In genomic region chr7:141670999-141671398, GRCm38 (mm10) we compare ENCODE assay signal across 9 mouse cellular contexts. TPM values are rescaled to one million over a fixed set of nuclear protein-coding genes. Genes with fewer than 3 reads are reported as not detected.
DNase-seq lines count a peak whose midpoint lies in the region; ATAC-seq lines count a peak whose summit lies in the region.
"Had no signal": no experiment of that assay in that cellular context is flagged by ENCODE, and none has a peak within 500 bp of the region (broad histone marks: within the 10 kb centered on the region; RNA-seq: fewer than 3 reads in every experiment).

No protein-coding gene starts in this region.

- no peak overlapping the region for H3K27ac ChIP-seq in intestine, embryonic 15.5 days
- no peak overlapping the region for H3K27ac ChIP-seq in intestine, embryonic 16.5 days (ENCODE audit: low read length)
- H3K27ac ChIP-seq: embryonic facial prominence, embryonic 13.5 days had no signal

- no peaks in the 10 kb centered on the region for H3K9me3 ChIP-seq in intestine, embryonic 15.5 days
- H3K9me3 ChIP-seq in intestine, embryonic 16.5 days (ENCODE audit: control insufficient read depth, low read length), result no peaks in the 10 kb centered on the region
- H3K9me3 ChIP-seq: embryonic facial prominence, embryonic 13.5 days had no signal

- intact Hi-C loops in left cerebral cortex, postnatal 25 days (cut with DNase I), result no loop called here
- intact Hi-C loops in gastrocnemius, postnatal 36 days (cut with DNase I), result no loop called here

- ATAC-seq in intestine, embryonic 15.5 days, result peak; percentile 64
- ATAC-seq in intestine, embryonic 16.5 days, result no peak
- no peak for ATAC-seq in inflammation-experienced regulatory T-cells, adult 6 months

- DNase-seq in R1 (ENCODE audit: low read depth, low spot score), result peak; percentile 64
- DNase-seq in kidney, adult 18-20 months, result peak; percentile 65
- DNase-seq in lung, postnatal 36 days, result peak; percentile 60
- no peak for DNase-seq in left cerebral cortex, postnatal 25 days (ENCODE audit: low spot score in 2 of 2)
- no peak for DNase-seq in gastrocnemius, postnatal 36 days

- WGBS in intestine, embryonic 15.5 days, result 72% methylated on average over 4 of the region's 4 CpGs
- WGBS in intestine, embryonic 16.5 days, result 80% methylated on average over 4 of the region's 4 CpGs

- no peak overlapping the region for H3K4me2 ChIP-seq in intestine, embryonic 15.5 days (replicated peaks)
- no peak overlapping the region for H3K4me2 ChIP-seq in intestine, embryonic 16.5 days (ENCODE audit: low read depth, low read length)
- H3K4me2 ChIP-seq: embryonic facial prominence, embryonic 13.5 days had no signal

- H3K36me3 ChIP-seq in intestine, embryonic 15.5 days, result no peaks in the 10 kb centered on the region
- no peaks in the 10 kb centered on the region for H3K36me3 ChIP-seq in intestine, embryonic 16.5 days (ENCODE audit: control insufficient read depth, insufficient read depth, low read length)
- H3K36me3 ChIP-seq: embryonic facial prominence, embryonic 13.5 days had no signal

- H3K4me1 ChIP-seq in intestine, embryonic 15.5 days (replicated peaks), result no peaks in the 10 kb centered on the region
- H3K4me1 ChIP-seq in intestine, embryonic 16.5 days (ENCODE audit: control insufficient read depth, insufficient read depth, low read length), result no peaks in the 10 kb centered on the region
- H3K4me1 ChIP-seq: embryonic facial prominence, embryonic 13.5 days had no signal

- H3K4me3 ChIP-seq in intestine, embryonic 15.5 days (replicated peaks), result no peak overlapping the region
- H3K4me3 ChIP-seq in intestine, embryonic 16.5 days (ENCODE audit: low read length), result no peak overlapping the region
- H3K4me3 ChIP-seq: embryonic facial prominence, embryonic 13.5 days had no signal

- no peaks in the 10 kb centered on the region for H3K27me3 ChIP-seq in intestine, embryonic 15.5 days (replicated peaks)
- H3K27me3 ChIP-seq in intestine, embryonic 16.5 days (replicated peaks; ENCODE audit: control insufficient read depth, insufficient read depth, low read length), result no peaks in the 10 kb centered on the region
- H3K27me3 ChIP-seq: embryonic facial prominence, embryonic 13.5 days had no signal

- no peak overlapping the region for H3K9ac ChIP-seq in intestine, embryonic 15.5 days
- no peak overlapping the region for H3K9ac ChIP-seq in intestine, embryonic 16.5 days (ENCODE audit: low read depth, low read length)
- H3K9ac ChIP-seq: embryonic facial prominence, embryonic 13.5 days had no signal

RNA-seq across cellular contexts. Expression of gene Muc6, which starts 15.9 kb away (rescaled TPM):
- polyA plus RNA-seq in intestine, embryonic 15.5 days (2015; fragmentation: Nextera tagmentation; extraction: Ambion mirVana), result 0.21 and 0.24 TPM in 2 replicates
- 0.24 and 0.28 TPM in 2 replicates for polyA plus RNA-seq in intestine, embryonic 16.5 days (2015; fragmentation: Nextera tagmentation; extraction: Ambion mirVana)
- under 1 TPM; 0.31 to 0.64 (median 0.57) TPM for polyA plus RNA-seq in inflammation-experienced regulatory T-cells, adult 6 months (2017; shearing (Covaris generic))
- total RNA-seq in left cerebral cortex, postnatal 25 days (2021), result not detected
- total RNA-seq in gastrocnemius, postnatal 36 days (2021), result not detected

RNA-seq across cellular contexts. Expression of gene Muc2, which starts 19.1 kb away (rescaled TPM):
- 9.4 and 16.7 TPM in 2 replicates for polyA plus RNA-seq in intestine, embryonic 15.5 days (2015; fragmentation: Nextera tagmentation; extraction: Ambion mirVana)
- 22.1 and 28.5 TPM in 2 replicates for polyA plus RNA-seq in intestine, embryonic 16.5 days (2015; fragmentation: Nextera tagmentation; extraction: Ambion mirVana)
- not detected for polyA plus RNA-seq in inflammation-experienced regulatory T-cells, adult 6 months (2017; shearing (Covaris generic))
- under 1 TPM in 1 of 2 experiments, not detected in 1; 0.43 TPM for total RNA-seq in left cerebral cortex, postnatal 25 days (2021)
- not detected for total RNA-seq in gastrocnemius, postnatal 36 days (2021)

Comparison
In these comparisons a context has a peak if more than half of its experiments do, and no peak if none do; other contexts are left out.
1. DNase-seq: peak in R1 (single experiment), kidney, adult 18-20 months (single experiment) and lung, postnatal 36 days (single experiment); none in left cerebral cortex, postnatal 25 days (0 of 2) and gastrocnemius, postnatal 36 days (0 of 2).